Mouse (Mus musculus) limb, embryonic 11.5 days (tissue): ENCODE results near the gene Rsbn1. TPM values are rescaled to one million over a fixed set of nuclear protein-coding genes. Genes with fewer than 3 reads are reported as not detected.

Source experiments
- ATAC-seq: fragments of 200-750 bp; cut with Nextera tagmentation; 2 replicates; pipeline ENCODE4 v1.8.0; 2017; ENCODE audit warnings: low read depth; ENCODE audit not compliant: insufficient number of reproducible peaks, low FRiP score, low TSS enrichment
- DNase-seq: peaks from one replicate; pipeline ENCODE4 v3.0.0-alpha.2; 2015; ENCODE audit warnings: low spot score
- H3K27ac ChIP-seq: fragments of 300-500 bp; sonication (generic); replicated peaks from 2 replicates; pipeline ENCODE4 v1.5.1; 2014; ENCODE audit warnings: low read depth, mild to moderate bottlenecking, low read length
- H3K27me3 ChIP-seq: fragments of 300-500 bp; sonication (generic); 2 replicates; pipeline ENCODE4 v1.6.1; 2014; ENCODE audit warnings: mild to moderate bottlenecking, low read length, mixed read lengths; ENCODE audit not compliant: control insufficient read depth, insufficient read depth
- H3K36me3 ChIP-seq: fragments of 300-500 bp; sonication (generic); 2 replicates; pipeline ENCODE4 v1.6.1; 2014; ENCODE audit warnings: mild to moderate bottlenecking, low read length, moderate library complexity, mixed read lengths; ENCODE audit not compliant: control insufficient read depth, insufficient read depth
- H3K4me1 ChIP-seq: fragments of 300-500 bp; sonication (generic); 2 replicates; pipeline ENCODE4 v1.6.1; 2014; ENCODE audit warnings: low read length, mixed read lengths; ENCODE audit not compliant: control insufficient read depth, insufficient read depth
- H3K4me2 ChIP-seq: fragments of 300-500 bp; sonication (generic); 2 replicates; pipeline ENCODE4 v1.6.1; 2014; ENCODE audit warnings: low read depth, mild to moderate bottlenecking, moderate library complexity; ENCODE audit not compliant: severe bottlenecking
- H3K4me3 ChIP-seq: fragments of 300-500 bp; sonication (generic); 2 replicates; pipeline ENCODE4 v1.5.1; 2014; ENCODE audit warnings: low read depth, low read length
- H3K9ac ChIP-seq: fragments of 300-500 bp; sonication (generic); 2 replicates; pipeline ENCODE4 v1.6.1; 2014; ENCODE audit warnings: mild to moderate bottlenecking, low read length
- H3K9me3 ChIP-seq: fragments of 300-500 bp; sonication (generic); 2 replicates; pipeline ENCODE4 v1.6.1; 2016; ENCODE audit warnings: low read length; ENCODE audit not compliant: control insufficient read depth
- WGBS: fragments of 180-500 bp; shearing (Covaris S2); extraction: QIAGEN DNeasy Blood & Tissue Kit; methylation state at CpG from one replicate; pipeline ENCODE4 v1.1.7; 2014; 5-methylcytosine and 5-hydroxymethylcytosine counted together
- polyA plus RNA-seq: library from polyadenylated mRNA; unstranded; fragments of >200 nt; fragmentation: Nextera tagmentation; extraction: Ambion mirVana; gene quantifications from 2 replicates; pipeline ENCODE4 v1.2.1, GENCODE M21; 2014

Rsbn1 gene
- polyA plus RNA-seq, 1 experiment from 2014 or later: 19.9 TPM

GRCm38 (mm10) chr3:104006896-104007466 is 93.1 kb downstream of the Rsbn1 start:
- 89% methylated on average over 8 of the region's 8 CpGs for WGBS
- no peak overlapping the region for H3K27ac ChIP-seq
- no peaks in the 10 kb centered on the region for H3K27me3 ChIP-seq
- no peak overlapping the region for H3K4me2 ChIP-seq
- H3K4me1 ChIP-seq: no peaks in the 10 kb centered on the region
- H3K4me3 ChIP-seq: no peak overlapping the region
- H3K36me3 ChIP-seq: peaks cover 6% of the 10 kb centered on the region
- DNase-seq: no peak
- no peaks in the 10 kb centered on the region for H3K9me3 ChIP-seq
- no peak for ATAC-seq
- H3K9ac ChIP-seq: no peak overlapping the region

- Histone ChIP-seq H3K9me3 (no peaks in the 10 kb centered on the region), H3K4me3 (no peak overlapping the region), H3K36me3 (peaks cover 6% of the 10 kb centered on the region), H3K4me1 (no peaks in the 10 kb centered on the region), H3K4me2 (no peak overlapping the region), H3K9ac (no peak overlapping the region), H3K27me3 (no peaks in the 10 kb centered on the region), H3K27ac (no peak overlapping the region)
- DNase-seq (no peak), ATAC-seq (no peak)
- WGBS: 81% methylated on average over 8 of the region's 8 CpGs
Observed at GRCm38 (mm10) chr3:104007479-104007878, 93.6 kb downstream of the Rsbn1 start.

GRCm38 (mm10) chr3:104009924-104010662 is 96.2 kb downstream of the Rsbn1 start:
- H3K9me3 ChIP-seq: no peaks in the 10 kb centered on the region
- DNase-seq (no peak), ATAC-seq (no peak)
- no peaks in the 10 kb centered on the region for H3K4me1 ChIP-seq
- no peaks in the 10 kb centered on the region for H3K27me3 ChIP-seq
- no peak overlapping the region for H3K4me3 ChIP-seq
- H3K9ac ChIP-seq: no peak overlapping the region
- no peak overlapping the region for H3K27ac ChIP-seq
- 88% methylated on average over 5 of the region's 5 CpGs for WGBS
- no peak overlapping the region for H3K4me2 ChIP-seq
- H3K36me3 ChIP-seq: peaks cover 3% of the 10 kb centered on the region; the same call in 1 of the 2 replicates

- Histone ChIP-seq H3K9ac (no peak overlapping the region), H3K9me3 (no peaks in the 10 kb centered on the region), H3K27ac (no peak overlapping the region), H3K4me2 (no peak overlapping the region), H3K27me3 (no peaks in the 10 kb centered on the region), H3K4me1 (no peaks in the 10 kb centered on the region), H3K4me3 (no peak overlapping the region), H3K36me3 (peaks cover 3% of the 10 kb centered on the region; the same call in 1 of the 2 replicates)
- DNase-seq (no peak), ATAC-seq (no peak)
- 92% methylated on average over 2 of the region's 2 CpGs for WGBS
Observed at GRCm38 (mm10) chr3:104011972-104012371, 98.1 kb downstream of the Rsbn1 start.

Other genes starting within 250 kb of the Rsbn1 start
- gene Olfml3, start 176.1 kb upstream of the Rsbn1 start, polyA plus RNA-seq: 26.8 and 27.7 TPM in 2 replicates
- not detected in 2 replicates for gene Gm10964, start 174.8 kb upstream of the Rsbn1 start, polyA plus RNA-seq
- gene Hipk1, start 122.6 kb upstream of the Rsbn1 start, polyA plus RNA-seq: 13.0 and 13.4 TPM in 2 replicates
- 39.7 and 40.2 TPM in 2 replicates for gene Dclre1b, start 104.7 kb upstream of the Rsbn1 start, polyA plus RNA-seq
- 22.8 and 25.5 TPM in 2 replicates for gene Ap4b1, start 104.6 kb upstream of the Rsbn1 start, polyA plus RNA-seq
- gene Gm43064, start 104.5 kb upstream of the Rsbn1 start, polyA plus RNA-seq: 0.08 TPM in 1 of 2 replicates, not detected in the other
- gene Bcl2l15, start 81.5 kb upstream of the Rsbn1 start, polyA plus RNA-seq: 0.35 TPM in 1 of 2 replicates, not detected in the other
- gene Ptpn22, start 54.3 kb upstream of the Rsbn1 start, polyA plus RNA-seq: 0.17 and 0.35 TPM in 2 replicates
- gene Phtf1, start 54.0 kb downstream of the Rsbn1 start, polyA plus RNA-seq: 42.2 and 46.1 TPM in 2 replicates